Mouse (Mus musculus) olfactory bulb, adult 2 months (tissue): ENCODE data around the gene Fgf10. TPM values are rescaled to one million over a fixed set of nuclear protein-coding genes. Genes with fewer than 3 reads are reported as not detected.

Experiments
- H3K27ac ChIP-seq: fragments of 200-500 bp; 2 replicates; pipeline ENCODE4 v1.5.1; 2012; ENCODE audit warnings: low read depth, low read length; ENCODE audit not compliant: insufficient read depth
- H3K4me1 ChIP-seq: fragments of 200-500 bp; 2 replicates; pipeline ENCODE4 v1.6.1; 2012; ENCODE audit warnings: low read length; ENCODE audit not compliant: control insufficient read depth, insufficient read depth
- H3K4me3 ChIP-seq: fragments of 200-500 bp; 2 replicates; pipeline ENCODE4 v1.5.1; 2012; ENCODE audit warnings: mild to moderate bottlenecking, low read depth, low read length, moderate library complexity; ENCODE audit not compliant: insufficient read depth
- CTCF ChIP-seq: fragments of 200-500 bp; IDR thresholded peaks from 2 replicates; pipeline ENCODE4 v1.5.1; 2012; ENCODE audit warnings: low read depth, mild to moderate bottlenecking, low read length, moderate library complexity; ENCODE audit not compliant: insufficient read depth
- POLR2A ChIP-seq: fragments of 200-500 bp; IDR thresholded peaks from 2 replicates; pipeline ENCODE4 v1.6.1; 2012; ENCODE audit warnings: mild to moderate bottlenecking, low read depth, low read length, moderate library complexity; ENCODE audit not compliant: insufficient read depth
- WGBS: fragments of 180-500 bp; shearing (Covaris S2); methylation state at CpG from one replicate; pipeline ENCODE4 v1.1.7; 2018; 5-methylcytosine and 5-hydroxymethylcytosine counted together
- polyA plus RNA-seq: library from polyadenylated mRNA; stranded (reverse); fragments of >200 nt; gene quantifications from 2 replicates; pipeline ENCODE4 v1.2.4, GENCODE M21; 2012; ENCODE audit warnings: low replicate concordance; ENCODE audit not compliant: missing spikeins, insufficient read depth, insufficient read length

Fgf10 gene
- polyA plus RNA-seq, 1 experiment, result not detected

GRCm38 (mm10) chr13:118806662-118807061, 137.1 kb downstream of the Fgf10 start:
- no peak overlapping the region for H3K4me3 ChIP-seq
- WGBS, result 51% methylated on average over 3 of the region's 3 CpGs
- no peak overlapping the region for H3K27ac ChIP-seq
- H3K4me1 ChIP-seq, result no peaks in the 10 kb centered on the region
- TF ChIP-seq CTCF (no peak), POLR2A (no peak)

DNA sequence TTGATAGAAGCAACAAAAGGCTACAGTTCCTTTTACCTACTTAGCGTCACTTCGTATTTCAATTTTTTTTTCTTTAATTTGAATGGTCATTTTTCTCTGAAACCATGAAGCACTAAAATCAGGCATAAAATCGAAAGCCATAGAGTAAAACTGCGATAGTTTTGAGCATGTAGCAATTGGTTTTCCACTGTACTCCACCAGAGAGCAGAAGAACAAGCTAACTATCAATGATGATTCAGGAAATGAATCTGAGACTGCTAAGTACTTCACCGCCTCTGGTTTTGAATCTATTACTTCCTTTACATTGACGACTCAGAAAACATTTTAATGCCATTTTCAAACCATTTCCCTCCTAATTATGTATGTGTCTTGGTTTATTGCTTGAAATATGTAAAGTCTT, 150.2 kb downstream of the Fgf10 start:
- Histone ChIP-seq H3K4me3 (no peak overlapping the region), H3K27ac (no peak overlapping the region), H3K4me1 (no peaks in the 10 kb centered on the region)
- WGBS, result 87% methylated on average over 6 of the region's 6 CpGs
- TF ChIP-seq POLR2A, result no peak
- no peak for TF ChIP-seq CTCF

DNA sequence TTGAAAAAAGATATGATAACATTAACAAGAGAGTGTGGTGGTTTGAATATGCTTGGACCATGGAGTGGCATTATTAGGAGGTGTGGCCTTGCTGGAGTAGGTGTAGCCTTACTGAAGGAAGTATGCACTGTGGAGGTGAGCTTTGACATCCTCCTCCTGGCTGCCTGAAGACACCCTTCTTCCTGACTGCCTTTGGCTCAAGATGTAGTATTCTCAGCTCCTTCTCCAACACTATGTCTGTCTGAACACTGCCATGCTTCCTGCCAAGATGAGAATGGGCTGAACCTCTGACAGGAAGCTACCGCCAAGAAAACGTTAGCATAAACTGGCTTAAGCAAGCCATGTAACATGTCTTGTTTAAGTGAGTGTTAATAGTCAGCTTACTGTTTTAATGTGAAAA, 153.5 kb downstream of the Fgf10 start:
- Histone ChIP-seq H3K4me3 (no peak overlapping the region), H3K4me1 (no peaks in the 10 kb centered on the region), H3K27ac (no peak overlapping the region)
- no peak for TF ChIP-seq CTCF
- no peak for TF ChIP-seq POLR2A
- WGBS, result 81% methylated on average over 2 of the region's 2 CpGs

DNA sequence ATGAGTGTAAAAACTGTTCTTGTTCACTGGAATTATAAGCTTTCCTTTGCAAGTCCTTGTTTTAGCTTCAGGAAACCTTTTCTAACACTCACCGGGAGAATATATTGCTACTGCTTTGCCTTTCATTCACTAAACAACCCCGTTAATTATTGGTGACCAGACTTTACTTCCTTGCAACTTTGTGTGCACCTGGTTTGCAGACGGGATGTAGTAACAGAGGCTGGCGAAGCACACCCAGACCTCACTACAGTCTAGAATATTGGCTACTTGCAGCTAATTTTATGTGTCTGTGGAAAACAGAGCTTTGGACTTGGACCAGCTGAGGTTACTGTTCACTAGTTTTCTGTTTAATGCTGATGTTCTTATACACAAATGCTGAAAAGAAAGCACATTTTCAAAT, 155.5 kb downstream of the Fgf10 start:
- WGBS, result 72% methylated on average over 4 of the region's 4 CpGs
- TF ChIP-seq CTCF, result no peak
- Histone ChIP-seq H3K4me3 (no peak overlapping the region), H3K4me1 (no peaks in the 10 kb centered on the region), H3K27ac (no peak overlapping the region)

DNA sequence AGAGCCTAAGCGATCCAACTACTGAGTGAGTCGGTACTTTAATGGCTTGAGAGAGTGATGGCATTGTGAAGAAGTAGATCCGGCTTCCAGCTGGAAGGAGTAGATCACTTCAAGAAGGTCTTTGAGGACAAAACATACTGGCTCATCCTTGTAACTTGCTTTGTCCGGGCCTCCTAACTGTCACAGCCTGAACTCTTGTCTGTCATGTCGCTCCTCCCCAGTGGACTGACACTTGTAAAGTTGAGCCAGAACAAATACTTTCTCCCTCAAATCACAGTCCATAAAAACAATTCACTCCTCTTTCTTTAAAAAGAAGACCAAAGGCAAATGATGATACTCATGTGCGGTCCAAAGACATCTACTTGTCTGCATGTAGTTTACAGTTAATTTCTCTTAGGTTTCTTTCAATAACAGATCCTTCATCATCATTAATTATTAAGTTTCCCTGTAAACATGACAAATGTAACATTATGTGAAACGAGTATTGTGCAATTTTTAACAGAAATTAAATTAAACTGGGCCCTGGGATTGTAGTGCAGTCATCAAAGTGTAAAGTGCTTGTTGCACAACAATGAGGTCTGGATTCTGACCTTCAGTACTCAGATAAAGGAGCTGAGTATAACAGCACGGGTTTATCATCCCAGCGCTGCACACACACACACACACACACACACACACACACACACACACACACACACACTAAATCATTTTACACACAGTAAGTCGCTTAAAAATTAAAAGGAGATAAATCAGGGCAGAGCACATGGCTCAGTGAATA, 159.2 kb downstream of the Fgf10 start:
- no peak overlapping the region for H3K27ac ChIP-seq
- 88% methylated on average over 10 of the region's 10 CpGs for WGBS
- no peak overlapping the region for H3K4me3 ChIP-seq
- TF ChIP-seq CTCF (no peak), POLR2A (no peak)
- no peaks in the 10 kb centered on the region for H3K4me1 ChIP-seq

GRCm38 (mm10) chr13:118834021-118834420, 164.4 kb downstream of the Fgf10 start:
- no peak overlapping the region for H3K27ac ChIP-seq
- no peaks in the 10 kb centered on the region for H3K4me1 ChIP-seq
- no peak for TF ChIP-seq POLR2A
- TF ChIP-seq CTCF, result no peak
- H3K4me3 ChIP-seq, result no peak overlapping the region

- WGBS, result 78% methylated on average over 4 of the region's 4 CpGs
- Histone ChIP-seq H3K27ac (no peak overlapping the region), H3K4me3 (no peak overlapping the region), H3K4me1 (no peaks in the 10 kb centered on the region)
- no peak for TF ChIP-seq POLR2A
- TF ChIP-seq CTCF, result no peak
Measured at GRCm38 (mm10) chr13:118835078-118835477, 165.5 kb downstream of the Fgf10 start.
